Mouse (Mus musculus) cerebellum, adult 2 months (tissue): Measurements from ENCODE around the gene Keap1. TPM values are rescaled to one million over a fixed set of nuclear protein-coding genes. Genes with fewer than 3 reads are reported as not detected.
"Not testable (repeated sequence)": the region's sequence is repeated elsewhere in the genome, so short reads cannot be mapped to it uniquely, and the experiment has no call there.

Experiments
- DNase-seq, 2 experiments: peaks; one replicate each; pipeline ENCODE4 v3.0.0; 2021
- H3K27ac ChIP-seq: fragments of 200-500 bp; 2 replicates; pipeline ENCODE4 v1.5.1; 2012; ENCODE audit warnings: low read length, control low read depth, inconsistent platforms; ENCODE audit not compliant: insufficient read depth
- H3K27me3 ChIP-seq: fragments of 200-500 bp; 2 replicates; pipeline ENCODE4 v1.6.1; 2012; ENCODE audit warnings: inconsistent platforms, mild to moderate bottlenecking, low read length, moderate library complexity; ENCODE audit not compliant: control insufficient read depth, insufficient read depth
- H3K4me1 ChIP-seq: fragments of 200-500 bp; 2 replicates; pipeline ENCODE4 v1.6.1; 2011; ENCODE audit warnings: low read length; ENCODE audit not compliant: control insufficient read depth, insufficient read depth
- H3K4me3 ChIP-seq: fragments of 200-500 bp; replicated peaks from 2 replicates; pipeline ENCODE3; 2011; ENCODE audit warnings: mild to moderate bottlenecking, low read depth, low read length, control low read depth; ENCODE audit not compliant: insufficient read depth
- CTCF ChIP-seq: fragments of 200-500 bp; IDR thresholded peaks from 2 replicates; pipeline ENCODE4 v1.5.1; 2011; ENCODE audit warnings: low read depth, mild to moderate bottlenecking, control low read depth, low read length, moderate library complexity, borderline replicate concordance; ENCODE audit not compliant: insufficient read depth
- POLR2A ChIP-seq: fragments of 200-500 bp; IDR thresholded peaks from 2 replicates; pipeline ENCODE4 v1.6.1; 2011; ENCODE audit warnings: low read length, control low read depth, borderline replicate concordance; ENCODE audit not compliant: insufficient read depth
- WGBS: fragments of 180-500 bp; shearing (Covaris S2); methylation state at CpG from one replicate; pipeline ENCODE4 v1.1.7; 2018; 5-methylcytosine and 5-hydroxymethylcytosine counted together
- polyA plus RNA-seq: library from polyadenylated mRNA; depleted of rRNA; stranded (reverse); fragments of >200 nt; gene quantifications from 2 replicates; pipeline ENCODE4 v1.2.3, GENCODE M21; 2012

Keap1 gene
- polyA plus RNA-seq, 1 experiment = 60.5 TPM

DNA sequence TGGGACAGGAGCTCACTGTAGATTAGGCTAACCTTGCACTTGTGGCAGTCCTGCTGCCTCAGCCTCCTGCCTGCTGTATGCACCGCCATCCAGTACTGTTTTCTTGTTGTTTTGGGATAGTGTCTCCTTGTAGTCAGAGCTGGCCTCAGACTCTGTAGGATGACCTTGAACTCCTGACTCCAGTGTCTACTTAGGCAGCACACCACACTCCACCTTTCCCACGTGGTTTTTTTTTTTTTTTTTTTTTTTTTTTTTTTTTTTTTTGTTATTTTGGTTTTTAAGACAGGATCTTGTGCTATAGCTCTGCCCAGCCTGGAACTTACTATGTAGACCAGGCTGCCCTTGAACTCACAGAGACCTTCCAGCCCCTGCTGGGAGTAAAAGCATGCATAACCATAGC lies 30.5 kb downstream of the Keap1 start:
- TF ChIP-seq CTCF = no peak
- TF ChIP-seq POLR2A = no peak
- Histone ChIP-seq H3K4me1 (peaks cover 9% of the 10 kb centered on the region), H3K27ac (no peak overlapping the region), H3K27me3 (no peaks in the 10 kb centered on the region), H3K4me3 (no peak overlapping the region)
- 59% methylated on average over 2 of the region's 2 CpGs for WGBS
- no peak for DNase-seq

DNA sequence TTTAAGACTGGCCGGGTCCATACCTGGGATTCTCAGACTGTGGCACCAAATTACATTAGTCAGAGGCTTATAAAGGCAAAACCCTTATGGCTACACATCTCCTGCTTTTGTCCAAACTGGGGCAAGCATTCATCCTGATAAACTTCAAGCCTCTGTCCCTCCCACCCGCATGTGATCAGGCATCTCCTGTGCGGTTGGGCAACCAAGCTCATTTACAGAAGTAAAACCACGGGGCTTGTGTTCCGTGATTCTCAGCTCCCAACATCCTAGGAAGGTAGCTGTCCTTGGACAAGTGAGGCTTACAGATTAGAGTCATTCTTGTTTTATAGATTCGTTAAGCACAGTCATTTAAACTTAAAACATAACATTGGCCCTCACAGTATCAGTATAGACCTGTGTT lies 32.3 kb downstream of the Keap1 start:
- Histone ChIP-seq H3K27me3 (no peaks in the 10 kb centered on the region), H3K4me3 (no peak overlapping the region), H3K27ac (no peak overlapping the region), H3K4me1 (peaks cover 2% of the 10 kb centered on the region; the same call in 1 of the 2 replicates)
- TF ChIP-seq POLR2A (no peak), CTCF (no peak)
- no peak for DNase-seq
- WGBS = 92% methylated on average over 6 of the region's 6 CpGs

DNA sequence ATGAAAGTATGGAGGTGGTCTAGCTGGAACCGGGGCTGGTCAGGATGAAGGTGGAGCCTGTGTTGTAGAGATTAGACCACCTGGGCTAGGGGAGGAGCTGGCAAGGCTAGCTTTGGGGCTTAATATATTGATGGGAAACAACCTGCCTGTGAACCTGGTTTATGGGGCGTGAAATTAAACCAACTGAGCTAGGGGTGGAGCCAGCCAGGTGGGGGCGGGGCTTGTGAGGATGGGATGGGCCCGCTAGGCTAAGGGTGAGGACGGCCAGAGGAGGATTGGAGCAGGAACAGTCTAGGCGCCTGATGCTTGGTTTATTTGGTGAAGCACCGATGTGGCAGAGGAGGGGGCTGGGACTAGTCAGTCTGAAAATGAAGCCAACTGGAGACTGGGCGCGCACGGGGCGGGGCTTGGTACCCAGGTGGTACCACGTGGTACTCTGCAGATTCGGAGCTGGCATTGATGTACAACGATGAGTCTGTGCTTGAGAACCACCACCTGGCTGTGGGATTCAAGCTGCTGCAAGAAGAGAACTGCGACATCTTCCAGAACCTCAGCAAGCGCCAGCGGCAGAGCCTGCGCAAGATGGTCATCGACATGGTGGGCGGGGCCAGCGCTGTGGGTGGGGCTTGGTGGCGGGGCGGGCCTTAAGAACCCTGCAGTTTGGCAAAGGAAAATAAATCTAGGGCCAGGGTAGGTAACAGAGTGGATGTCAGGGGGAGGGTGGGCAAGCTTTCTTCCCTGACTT lies 34.5 kb downstream of the Keap1 start:
- H3K4me3 ChIP-seq = no peak overlapping the region
- H3K4me1 ChIP-seq = peaks cover 2% of the 10 kb centered on the region; the same call in 1 of the 2 replicates
- WGBS = 24% methylated on average over 23 of the region's 23 CpGs
- no peak for DNase-seq
- H3K27ac ChIP-seq = no peak overlapping the region
- TF ChIP-seq CTCF = no peak
- no peak for TF ChIP-seq POLR2A
- H3K27me3 ChIP-seq = no peaks in the 10 kb centered on the region

DNA sequence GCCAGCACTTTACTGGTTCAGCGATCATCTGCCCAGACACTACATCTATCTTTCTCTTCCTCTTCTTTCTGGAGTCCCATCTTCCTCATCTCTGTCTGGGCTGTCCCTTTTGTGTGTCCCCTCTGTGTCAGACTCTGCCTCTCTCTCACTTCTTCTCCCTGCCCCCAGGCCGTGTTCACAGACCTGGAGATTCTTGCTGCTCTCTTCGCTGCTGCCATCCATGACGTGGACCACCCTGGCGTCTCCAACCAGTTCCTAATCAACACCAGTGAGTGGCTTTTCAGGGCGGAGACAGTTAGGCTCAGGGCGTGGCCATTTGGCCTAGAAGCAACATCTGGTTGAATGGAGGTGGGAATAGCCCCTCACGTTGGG lies 35.0 kb downstream of the Keap1 start:
- Histone ChIP-seq H3K27ac (no peak overlapping the region), H3K27me3 (no peaks in the 10 kb centered on the region), H3K4me3 (no peak overlapping the region), H3K4me1 (peaks cover 2% of the 10 kb centered on the region; the same call in 1 of the 2 replicates)
- 49% methylated on average over 8 of the region's 8 CpGs for WGBS
- TF ChIP-seq POLR2A (no peak), CTCF (no peak)
- no peak for DNase-seq

DNA sequence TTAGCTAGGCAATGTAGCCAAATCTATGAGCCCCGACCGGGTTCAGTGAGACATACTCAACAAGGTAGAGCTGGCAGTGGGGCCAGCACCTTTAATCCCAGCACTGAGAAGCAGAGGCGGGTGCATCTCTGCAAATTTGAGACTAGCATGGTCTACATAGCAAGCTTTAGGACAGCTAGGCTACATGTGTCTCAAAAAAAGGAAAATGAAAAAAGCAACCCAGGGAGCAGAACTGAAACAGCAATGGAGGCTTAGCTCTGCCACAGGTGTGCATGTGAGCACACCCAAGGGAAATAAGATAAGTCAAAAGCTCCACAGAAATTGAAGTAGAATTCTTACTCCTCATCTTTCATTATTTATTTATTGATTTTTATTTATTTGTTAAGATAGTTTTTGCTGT lies 40.2 kb downstream of the Keap1 start:
- H3K4me3 ChIP-seq = no peak overlapping the region
- DNase-seq = no peak
- 77% methylated on average over 3 of the region's 3 CpGs for WGBS
- peaks cover 7% of the 10 kb centered on the region; the same call in 1 of the 2 replicates for H3K4me1 ChIP-seq
- H3K27ac ChIP-seq = no peak overlapping the region
- TF ChIP-seq POLR2A (no peak), CTCF (no peak)
- no peaks in the 10 kb centered on the region for H3K27me3 ChIP-seq

DNA sequence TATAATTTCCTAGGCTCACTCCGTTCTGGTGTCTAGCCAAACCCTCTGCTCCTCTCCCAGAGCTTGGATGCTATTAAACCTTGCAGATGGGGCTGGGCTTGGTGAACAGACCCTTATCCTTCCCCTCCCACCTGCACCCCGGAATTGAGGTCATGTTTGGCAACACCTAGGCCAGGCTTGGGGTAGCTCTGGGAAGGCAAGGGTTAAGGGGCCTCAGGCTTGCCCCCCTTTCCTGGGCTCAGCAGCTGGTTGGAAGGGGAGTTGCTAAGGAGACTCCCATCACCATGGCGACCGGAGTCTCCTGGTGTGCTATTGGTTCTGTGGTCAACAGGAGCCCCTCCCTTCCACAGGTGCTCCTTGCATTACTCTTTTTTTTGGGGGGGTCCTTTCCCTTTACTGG lies 41.2 kb downstream of the Keap1 start:
- 12% methylated on average over 4 of the region's 4 CpGs for WGBS
- H3K4me1 ChIP-seq = peaks cover 7% of the 10 kb centered on the region; the same call in 1 of the 2 replicates
- TF ChIP-seq POLR2A (no peak), CTCF (no peak)

DNA sequence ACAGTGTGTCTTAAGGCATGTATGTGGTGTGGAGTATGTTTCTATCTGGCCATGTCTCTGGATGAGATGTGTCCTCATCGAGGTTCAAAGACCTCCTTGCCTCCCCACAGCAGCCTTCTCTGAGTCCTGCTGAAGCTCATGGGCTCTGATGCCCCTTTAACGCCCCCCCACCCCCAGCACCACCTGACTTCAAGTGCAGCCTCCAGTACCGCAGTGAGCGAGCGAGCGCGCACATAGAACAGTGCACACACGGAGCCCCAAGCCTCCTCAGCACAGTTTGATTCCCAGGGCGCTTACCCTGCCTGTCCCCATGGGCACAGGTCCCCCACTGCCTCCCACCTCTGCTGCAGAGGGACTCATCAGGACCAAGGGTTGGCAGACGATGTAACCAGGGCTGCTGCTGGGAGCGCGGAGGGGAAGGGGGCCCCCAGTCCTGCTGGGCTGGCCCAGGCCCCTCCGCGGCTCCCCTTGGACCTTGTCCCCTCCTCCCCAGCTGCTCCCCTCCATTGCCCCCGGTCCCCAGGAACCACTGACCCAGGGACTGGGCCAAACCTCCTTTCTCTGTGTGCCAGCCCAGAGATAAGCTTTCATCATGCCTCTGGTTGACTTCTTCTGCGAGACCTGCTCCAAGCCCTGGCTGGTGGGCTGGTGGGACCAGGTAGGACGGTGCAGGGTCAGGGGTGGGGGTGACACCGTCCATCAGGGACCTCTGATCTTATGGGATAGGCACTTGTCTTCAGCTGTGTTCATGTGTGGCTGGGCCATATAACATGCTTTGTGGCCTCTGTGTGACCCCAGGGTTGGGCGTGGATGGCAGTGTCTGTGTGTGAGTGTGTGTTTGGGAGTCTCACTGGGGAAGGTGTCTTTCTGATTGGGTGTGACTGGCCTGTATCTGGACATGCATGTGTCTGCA lies 42.4 kb downstream of the Keap1 start:
- 5% methylated on average over 19 of the region's 19 CpGs for WGBS
- H3K4me3 ChIP-seq = peak overlapping the region; percentile 99
- H3K27me3 ChIP-seq = no peaks in the 10 kb centered on the region
- H3K4me1 ChIP-seq = peaks cover 7% of the 10 kb centered on the region; the same call in 1 of the 2 replicates
- DNase-seq = peak; percentile 74 to 75
- peak overlapping the region; percentile 78 for H3K27ac ChIP-seq
- TF ChIP-seq POLR2A = peak; percentile 87
- TF ChIP-seq CTCF = no peak

More for the DNA sequence above, 41.2 kb downstream of the Keap1 start:
- DNase-seq = peak; percentile 38 to 44
- Histone ChIP-seq H3K27me3 (no peaks in the 10 kb centered on the region), H3K27ac (no peak overlapping the region), H3K4me3 (peak overlapping the region; percentile 99)

DNA sequence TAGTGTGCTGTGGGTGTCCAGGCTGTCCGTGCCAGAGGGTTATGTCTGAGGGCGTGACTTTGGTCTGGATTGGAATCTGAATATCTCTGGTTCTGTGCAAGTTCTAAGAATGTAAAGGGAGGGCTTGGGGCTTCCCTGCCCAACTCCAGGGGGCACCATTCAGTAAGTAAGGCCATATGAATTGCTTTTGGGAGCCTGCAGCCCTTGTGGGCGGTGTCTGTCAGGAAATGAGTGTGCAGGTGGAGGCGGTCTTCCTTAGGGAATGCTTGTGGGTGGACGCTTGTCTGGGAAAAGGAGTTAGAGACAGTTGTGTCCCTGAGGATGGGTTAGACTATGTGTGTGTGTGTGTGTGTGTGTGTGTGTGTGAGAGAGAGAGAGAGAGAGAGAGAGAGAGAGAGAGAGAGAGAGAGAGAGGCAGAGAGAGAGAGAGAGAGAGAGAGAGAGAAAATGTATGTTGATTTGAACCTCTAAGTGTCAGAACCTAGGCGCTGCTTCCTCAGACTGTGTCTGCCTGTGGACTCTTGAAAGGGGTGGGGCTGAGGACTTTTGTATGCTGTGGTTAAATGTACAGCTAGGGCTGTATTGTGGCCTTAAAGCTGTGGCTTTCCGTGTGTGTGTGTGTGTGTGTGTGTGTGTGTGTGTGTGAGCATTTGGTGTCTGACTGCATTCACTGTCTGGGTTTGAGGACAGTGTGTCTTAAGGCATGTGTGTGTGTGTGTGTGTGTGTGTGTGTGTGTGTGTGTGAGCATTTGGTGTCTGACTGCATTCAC lies 43.2 kb downstream of the Keap1 start:
- not testable (repeated sequence) for H3K4me1 ChIP-seq, DNase-seq, H3K27me3 ChIP-seq
- H3K4me3 ChIP-seq = peak overlapping the region; percentile 99
- H3K27ac ChIP-seq = 0 out of 2 replicates have a peak overlapping the region, but pooled peaks have one; percentile 53
- 59% methylated on average over 7 of the region's 7 CpGs for WGBS
